Mouse (Mus musculus): ENCODE results near the gene Ugt1a5. TPM values are rescaled to one million over a fixed set of nuclear protein-coding genes. Genes with fewer than 3 reads are reported as not detected.
"Not testable (repeated sequence)": the region's sequence is repeated elsewhere in the genome, so short reads cannot be mapped to it uniquely, and the experiment has no call there.

The Ugt1a5 gene
- total RNA-seq, 2 experiments from 2014 or later = not detected

GRCm38 (mm10) chr1:88220336-88220735, 54.5 kb downstream of the Ugt1a5 start:
- ATAC-seq (replicated peaks; ENCODE audit: low FRiP score, poor library complexity, severe bottlenecking) = no peak

- no peak for ATAC-seq (replicated peaks; ENCODE audit: low FRiP score, poor library complexity, severe bottlenecking)
Measured at GRCm38 (mm10) chr1:88222216-88222615, 56.4 kb downstream of the Ugt1a5 start.

- not testable (repeated sequence) for ATAC-seq (replicated peaks; ENCODE audit: low FRiP score, poor library complexity, severe bottlenecking)
Measured at GRCm38 (mm10) chr1:88223011-88223515, 57.3 kb downstream of the Ugt1a5 start.

- no peak for ATAC-seq (replicated peaks; ENCODE audit: low FRiP score, poor library complexity, severe bottlenecking)
Measured at GRCm38 (mm10) chr1:88223591-88223990, 57.8 kb downstream of the Ugt1a5 start.

GRCm38 (mm10) chr1:88224029-88224776, 58.4 kb downstream of the Ugt1a5 start:
- ATAC-seq (replicated peaks; ENCODE audit: low FRiP score, poor library complexity, severe bottlenecking) = no peak

GRCm38 (mm10) chr1:88225301-88225700, 59.5 kb downstream of the Ugt1a5 start:
- ATAC-seq (replicated peaks; ENCODE audit: low FRiP score, poor library complexity, severe bottlenecking) = not testable (repeated sequence)

- ATAC-seq (replicated peaks; ENCODE audit: low FRiP score, poor library complexity, severe bottlenecking) = no peak
Measured at GRCm38 (mm10) chr1:88225741-88226140, 59.9 kb downstream of the Ugt1a5 start.

- ATAC-seq (replicated peaks; ENCODE audit: low FRiP score, poor library complexity, severe bottlenecking) = no peak
Measured at GRCm38 (mm10) chr1:88226670-88227379, 61.0 kb downstream of the Ugt1a5 start, which contains the start of gene Mroh2a. TSS of gene Mroh2a (plus strand) at chr1:88226986.

- 0 out of 2 replicates have a peak, but pooled peaks have one; percentile 18 for ATAC-seq (replicated peaks; ENCODE audit: low FRiP score, poor library complexity, severe bottlenecking)
Measured at GRCm38 (mm10) chr1:88227482-88227881, 61.7 kb downstream of the Ugt1a5 start.

GRCm38 (mm10) chr1:88228121-88228520, 62.3 kb downstream of the Ugt1a5 start:
- ATAC-seq (replicated peaks; ENCODE audit: low FRiP score, poor library complexity, severe bottlenecking) = no peak

- no peak for ATAC-seq (replicated peaks; ENCODE audit: low FRiP score, poor library complexity, severe bottlenecking)
Measured at GRCm38 (mm10) chr1:88229566-88229965, 63.8 kb downstream of the Ugt1a5 start.

GRCm38 (mm10) chr1:88229986-88230385, 64.2 kb downstream of the Ugt1a5 start:
- no peak for ATAC-seq (replicated peaks; ENCODE audit: low FRiP score, poor library complexity, severe bottlenecking)

- ATAC-seq (replicated peaks; ENCODE audit: low FRiP score, poor library complexity, severe bottlenecking) = no peak
Measured at GRCm38 (mm10) chr1:88230421-88230820, 64.6 kb downstream of the Ugt1a5 start.

GRCm38 (mm10) chr1:88230981-88231802, 65.4 kb downstream of the Ugt1a5 start:
- ATAC-seq (replicated peaks; ENCODE audit: low FRiP score, poor library complexity, severe bottlenecking) = no peak

GRCm38 (mm10) chr1:88231803-88232499, 66.1 kb downstream of the Ugt1a5 start:
- no peak for ATAC-seq (replicated peaks; ENCODE audit: low FRiP score, poor library complexity, severe bottlenecking)

GRCm38 (mm10) chr1:88232664-88233380, 67.0 kb downstream of the Ugt1a5 start:
- no peak for ATAC-seq (replicated peaks; ENCODE audit: low FRiP score, poor library complexity, severe bottlenecking)

- ATAC-seq (replicated peaks; ENCODE audit: low FRiP score, poor library complexity, severe bottlenecking) = no peak
Measured at GRCm38 (mm10) chr1:88233421-88234247, 67.8 kb downstream of the Ugt1a5 start.

GRCm38 (mm10) chr1:88234248-88234610, 68.4 kb downstream of the Ugt1a5 start:
- no peak for ATAC-seq (replicated peaks; ENCODE audit: low FRiP score, poor library complexity, severe bottlenecking)
